Mouse (Mus musculus): ENCODE results near the gene Pam16.
"Not testable (repeated sequence)": the region's sequence is repeated elsewhere in the genome, so short reads cannot be mapped to it uniquely, and the experiment has no call there.

The Pam16 gene

DNA sequence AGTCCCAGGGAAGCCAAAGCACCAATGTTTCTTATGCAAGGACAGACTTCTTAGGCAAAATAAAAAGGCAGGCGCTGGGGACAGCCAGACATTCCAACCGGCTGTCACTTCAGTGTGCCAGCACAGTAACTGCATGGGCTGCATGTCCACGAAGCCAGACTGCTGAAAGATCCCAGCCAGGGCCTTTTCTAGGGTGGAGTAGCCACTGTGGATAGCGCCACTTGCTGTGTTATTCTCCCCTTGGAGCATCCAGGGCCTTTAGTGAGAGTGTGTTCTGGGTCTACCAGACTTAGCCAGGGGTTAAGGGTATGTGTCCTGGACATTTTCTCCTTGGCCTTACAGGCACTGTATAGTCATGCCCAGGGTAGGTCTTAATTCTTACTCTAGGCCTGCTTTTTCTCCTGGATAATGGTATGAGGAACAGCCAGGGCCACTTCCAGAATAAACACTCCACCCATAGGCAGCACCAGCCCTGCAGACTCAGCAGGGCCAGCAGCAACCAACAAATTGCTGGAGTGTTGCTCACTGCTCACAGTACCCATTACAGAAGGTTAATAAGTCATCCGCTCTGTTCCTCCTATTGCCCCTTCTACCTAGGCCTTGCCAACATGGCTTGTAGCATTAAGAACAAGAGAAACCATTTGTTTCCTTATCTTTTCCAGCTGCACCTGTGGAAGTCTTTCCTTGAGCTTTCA is 37.1 kb downstream of the Pam16 start:
- DNase-seq: peak; percentile 55

DNA sequence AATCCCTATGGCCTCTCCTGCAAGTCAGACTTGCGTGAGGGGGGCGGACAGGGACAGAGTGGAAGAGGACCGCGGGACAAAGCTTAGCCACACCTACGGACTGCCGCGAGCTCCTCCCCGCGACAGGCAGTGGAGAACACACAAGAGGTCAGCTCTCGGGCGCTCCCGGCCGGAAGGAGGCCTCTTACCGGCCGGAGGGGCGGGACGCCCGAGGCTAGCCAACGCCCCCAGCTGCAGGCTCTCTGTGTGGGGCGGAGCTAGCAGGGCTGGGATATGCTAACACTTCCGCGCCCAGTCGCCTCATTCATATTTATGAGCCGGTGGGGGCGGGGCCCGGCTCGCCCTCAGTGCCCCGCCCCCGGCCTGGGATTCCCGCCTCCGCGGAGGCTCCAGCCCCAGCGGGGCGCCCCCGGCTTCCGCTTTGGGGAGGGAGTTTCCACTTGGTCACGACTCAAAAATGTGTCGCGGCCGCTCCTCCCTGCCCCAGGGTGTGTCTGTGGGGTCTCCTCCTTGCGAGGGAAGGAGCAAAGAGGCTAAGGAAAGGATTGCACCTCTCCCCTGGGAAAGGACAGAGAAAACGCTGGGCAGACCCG is 38.2 kb downstream of the Pam16 start:
- peak; percentile 99 for DNase-seq

DNA sequence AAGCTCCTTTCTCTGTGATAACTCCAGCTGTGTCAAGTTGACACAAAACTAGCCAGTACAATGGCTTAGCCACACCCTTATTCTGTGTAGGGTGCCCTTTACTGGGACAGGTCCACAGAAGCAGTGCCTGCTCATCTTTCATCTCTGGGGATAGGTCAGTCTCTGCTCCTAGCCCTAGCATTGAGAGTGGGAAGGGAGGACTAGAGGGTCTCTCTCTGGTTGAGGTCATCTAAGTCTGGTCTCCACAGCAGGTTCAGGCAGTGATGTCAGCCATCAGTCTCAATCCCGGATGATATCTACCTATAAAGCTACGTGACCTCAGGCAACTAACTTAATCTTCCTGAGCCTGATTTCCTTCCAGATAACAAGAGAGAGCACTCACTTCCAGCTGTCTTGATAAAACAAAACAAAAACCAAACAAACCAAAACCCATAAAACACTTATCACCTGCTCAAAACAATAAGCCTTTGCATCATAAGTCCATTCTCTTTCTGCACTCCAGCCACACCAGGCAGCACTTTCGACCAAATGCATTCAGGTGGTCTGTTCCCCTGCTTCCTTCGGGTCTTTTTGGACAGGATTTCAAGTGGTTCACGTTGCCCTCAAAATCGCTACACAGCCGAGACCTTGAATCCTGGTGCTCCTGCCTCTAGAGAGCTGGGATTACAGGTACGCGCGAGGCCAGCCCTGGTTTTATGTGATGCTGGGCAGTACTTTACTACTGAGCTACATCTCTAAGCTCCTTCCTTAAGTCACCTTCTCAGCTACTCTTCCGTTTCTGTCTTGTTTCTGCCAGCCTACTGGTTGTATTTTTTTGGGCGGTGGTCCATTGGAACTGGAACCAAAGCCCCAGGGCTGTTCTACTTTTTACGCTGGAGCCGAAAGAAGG is 38.9 kb downstream of the Pam16 start:
- DNase-seq: no peak

DNA sequence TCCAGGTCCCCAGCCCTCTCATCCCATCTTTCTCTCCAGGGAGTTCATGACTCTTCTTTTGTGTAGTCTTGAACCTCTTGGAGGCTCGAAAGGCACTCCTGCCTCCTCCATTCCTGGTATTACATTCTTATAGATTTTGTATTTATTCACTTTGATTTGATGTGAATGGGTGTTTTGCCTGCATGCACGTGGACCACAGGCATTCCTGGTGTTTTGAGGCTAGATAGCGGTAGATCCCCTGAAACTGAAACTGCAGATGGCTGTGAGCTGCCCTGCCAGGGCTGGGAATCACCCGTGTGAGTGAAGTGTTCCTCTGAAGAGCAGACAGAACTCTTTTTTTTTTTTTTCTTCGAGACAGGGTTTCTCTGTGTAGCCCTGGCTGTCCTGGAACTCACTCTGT is 40.4 kb downstream of the Pam16 start:
- no peak for DNase-seq

DNA sequence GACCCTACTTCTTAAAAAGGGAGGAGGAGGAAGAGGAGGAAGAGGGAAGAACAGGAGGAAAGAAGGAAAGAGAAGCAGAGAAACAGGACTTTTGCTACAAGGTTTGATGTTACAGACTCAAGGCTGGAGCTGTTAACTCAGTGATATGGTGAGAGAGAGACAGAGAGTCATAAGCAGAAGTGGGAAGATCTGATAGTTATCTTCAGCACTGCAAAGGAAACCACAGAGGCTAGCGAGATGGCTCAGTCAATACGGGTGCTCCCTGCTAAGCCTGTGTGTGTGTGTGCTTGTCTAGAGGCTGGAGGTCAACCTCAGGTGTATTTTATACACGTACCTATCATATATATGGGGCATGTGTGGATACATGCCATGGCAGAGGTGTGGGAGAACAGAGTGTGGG is 41.0 kb downstream of the Pam16 start:
- DNase-seq: no peak

DNA sequence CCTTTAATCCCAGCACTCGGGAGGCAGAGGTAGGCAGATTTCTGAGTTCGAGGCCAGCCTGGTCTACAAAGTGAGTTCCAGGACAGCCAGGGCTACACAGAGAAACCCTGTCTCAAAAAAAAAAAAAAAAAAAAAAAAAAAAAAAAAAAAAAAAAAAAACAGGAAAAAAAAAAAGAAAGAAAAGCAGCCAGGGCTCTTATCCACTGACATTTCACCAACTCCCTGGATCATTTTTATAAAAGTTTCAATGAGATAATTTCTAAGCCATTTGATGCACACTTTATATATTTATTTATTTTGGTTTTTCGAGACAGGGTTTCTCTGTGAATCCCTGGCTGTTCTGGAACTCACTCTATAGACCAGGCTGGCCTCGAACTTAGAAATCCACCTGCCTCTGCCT is 43.6 kb downstream of the Pam16 start:
- DNase-seq: not testable (repeated sequence)

DNA sequence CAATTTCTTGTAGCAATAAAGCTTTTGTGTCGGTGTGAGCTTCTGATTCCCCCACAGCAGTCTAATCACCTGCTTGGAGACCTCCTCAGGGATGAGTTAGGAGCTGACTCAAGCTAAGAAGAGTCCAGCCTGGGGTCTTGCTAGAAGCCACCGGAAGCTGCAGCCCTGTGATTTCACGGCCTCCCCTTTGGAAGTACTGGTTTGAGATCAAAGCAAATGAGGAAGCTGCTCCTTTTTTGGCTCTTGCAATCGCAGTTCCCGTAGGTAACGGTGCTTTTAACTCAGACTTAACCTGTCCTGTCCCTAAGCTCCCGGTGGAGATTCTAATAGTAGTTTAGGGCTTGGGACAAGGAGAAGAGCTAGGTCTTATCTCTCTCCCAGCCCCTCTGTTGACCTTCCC is 46.2 kb downstream of the Pam16 start:
- DNase-seq: no peak

DNA sequence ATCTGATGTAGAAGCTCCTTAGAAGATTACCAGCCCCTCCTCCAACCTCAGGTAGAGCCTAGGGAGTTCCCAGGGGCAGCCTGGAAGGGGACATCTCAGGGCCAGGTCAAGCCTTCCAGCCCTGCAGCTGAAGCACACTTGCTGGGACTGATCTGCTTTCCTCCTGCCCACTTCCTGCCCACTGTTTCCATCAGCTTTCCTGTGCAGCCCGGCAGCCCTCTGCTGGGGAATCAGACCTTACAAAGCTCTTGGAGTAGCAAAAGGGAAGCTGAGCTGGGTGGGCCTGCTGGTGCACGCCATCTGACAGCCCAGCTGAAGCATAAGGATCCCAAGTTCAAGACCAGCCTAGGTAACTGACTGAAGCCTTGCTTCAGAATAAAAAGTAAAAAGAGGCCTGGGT is 47.9 kb downstream of the Pam16 start:
- peak; percentile 24 for DNase-seq

DNA sequence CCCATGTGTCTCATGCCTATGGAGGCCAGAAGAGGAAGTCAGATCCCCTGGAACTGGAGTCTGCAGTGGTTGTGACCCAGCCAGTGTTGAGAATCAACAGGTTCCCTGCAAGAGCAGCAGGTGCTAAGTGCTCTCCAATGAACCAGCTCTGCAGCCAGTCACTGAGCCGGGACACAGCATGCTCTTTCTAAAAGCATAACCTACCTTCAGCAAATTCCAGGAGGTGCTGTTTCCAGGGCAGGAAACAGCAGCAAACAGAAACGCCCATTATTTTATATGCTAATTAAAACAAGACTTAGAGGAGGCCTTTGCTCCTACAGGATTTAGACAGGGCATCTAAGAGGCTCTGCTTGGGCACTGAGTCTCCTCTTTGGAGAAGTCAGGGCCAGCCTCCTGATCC is 48.8 kb downstream of the Pam16 start:
- DNase-seq: no peak

DNA sequence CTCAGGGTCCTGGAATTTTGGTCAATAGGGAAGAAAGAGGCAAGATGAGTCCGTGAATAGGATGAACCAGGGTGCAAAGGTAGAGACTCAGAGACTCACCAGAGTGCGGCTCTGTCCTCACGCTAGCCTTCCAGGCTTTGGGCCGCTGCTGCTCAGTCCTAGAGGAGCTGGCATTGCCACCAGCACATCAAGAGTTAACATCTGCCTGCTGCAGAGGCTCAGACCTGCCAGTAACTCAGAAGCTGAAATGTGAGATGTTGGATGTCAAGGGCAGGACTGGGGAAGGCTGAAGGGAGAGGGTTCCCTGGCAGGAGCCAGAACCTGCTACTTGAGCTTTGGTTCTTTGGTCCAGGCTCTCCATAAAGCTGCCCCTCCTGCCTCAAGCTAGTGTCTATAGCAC is 54.1 kb downstream of the Pam16 start:
- no peak for DNase-seq

DNA sequence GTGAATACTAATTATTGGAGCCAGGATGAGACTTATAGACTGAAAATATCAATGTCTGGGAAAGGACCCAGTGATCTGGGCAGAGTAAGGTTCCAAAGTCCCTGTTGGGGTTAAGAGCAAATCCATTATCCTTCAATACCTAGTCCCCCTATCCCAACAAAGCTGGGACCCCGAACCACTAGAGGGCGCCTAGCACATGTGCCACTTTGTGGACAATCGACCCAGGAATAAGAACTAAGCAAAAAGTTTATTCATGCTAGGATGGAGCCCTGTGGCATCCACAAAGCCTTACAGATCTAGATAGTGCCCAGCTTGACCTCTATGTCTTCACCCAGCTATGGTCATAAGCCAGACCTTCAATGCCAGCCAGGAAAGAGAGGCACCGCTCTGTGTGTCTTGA is 56.9 kb downstream of the Pam16 start:
- DNase-seq: peak; percentile 93
